ENCODE assay signal across 19 mouse cellular contexts in the genomic region with DNA sequence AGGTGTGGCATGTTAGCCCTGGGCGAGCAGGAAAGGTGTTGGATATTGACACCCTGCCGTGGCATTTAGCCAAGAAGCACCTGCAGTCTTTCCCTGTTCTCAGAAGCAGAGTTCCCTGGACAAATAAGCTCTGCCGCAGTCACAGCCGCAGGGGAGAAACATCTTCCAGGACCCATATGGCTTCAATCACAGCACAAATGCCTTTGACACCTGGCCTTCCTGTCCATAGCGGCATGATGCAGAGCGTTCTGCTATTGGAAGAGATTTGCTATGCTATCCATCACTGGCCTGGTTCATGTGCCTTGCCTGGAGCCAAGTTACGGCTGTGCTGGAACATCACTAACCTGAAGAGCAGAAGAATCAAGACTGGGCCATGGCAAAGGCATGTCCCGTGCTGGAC.
A peak's percentile ranks its signal among the peaks of the same experiment; 100 is the strongest.
DNase-seq lines count a peak whose midpoint lies in the region.
"Had no signal": no experiment of that assay in that cellular context is flagged by ENCODE, and none has a peak within 500 bp of the region (broad histone marks: within the 10 kb centered on the region; RNA-seq: fewer than 3 reads in every experiment).

No protein-coding gene starts in this region.

- DNase-seq in embryo, embryonic 10 days (ENCODE audit: low spot score): peak; percentile 53
- DNase-seq in embryo, embryonic 9.5 days (ENCODE audit: extremely low spot score): no peak
- DNase-seq in embryo, embryonic 11 days: peak; percentile 56
- DNase-seq in hindlimb bud, embryonic 11.5 days (ENCODE audit: extremely low spot score, low read depth, low spot score): peak; percentile 41
- peak; percentile 68 for DNase-seq in mesoderm, embryonic 11.5 days (ENCODE audit: low read depth, low spot score)
- DNase-seq in spleen, postnatal 4 days (ENCODE audit: low spot score in 2 of 2): no peak
- DNase-seq in right cerebral cortex, postnatal 36 days (ENCODE audit: low spot score in 2 of 2): no peak
- DNase-seq in cerebellum, postnatal 10 days: no peak
- DNase-seq: adrenal gland, adult 8-10 months; cerebellum, adult 9-10 months; forebrain, postnatal 0 days; gastrocnemius, postnatal 10 days; kidney, adult 11 months; kidney, postnatal 25 days; lung, embryonic 14.5 days; lung, postnatal 36 days; midbrain, embryonic 14.5 days; thymus, adult 18-20 months; thymus, postnatal 25 days had no signal

Comparison
In these comparisons a context has a peak if more than half of its experiments do, and no peak if none do; other contexts are left out.
1. DNase-seq: peak in embryo, embryonic 10 days (single experiment), embryo, embryonic 11 days (single experiment), hindlimb bud, embryonic 11.5 days (single experiment) and mesoderm, embryonic 11.5 days (single experiment); none in embryo, embryonic 9.5 days (single experiment), spleen, postnatal 4 days (0 of 2), right cerebral cortex, postnatal 36 days (0 of 2) and cerebellum, postnatal 10 days (0 of 2).